Mouse (Mus musculus): ENCODE data around the gene Cdkn2c. TPM values are rescaled to one million over a fixed set of nuclear protein-coding genes. Genes with fewer than 3 reads are reported as not detected.

The Cdkn2c gene
- polyA plus RNA-seq, 1 experiment from 2014 or later: 5.5 TPM

GRCm38 (mm10) chr4:109656301-109656700 is 10.7 kb downstream of the Cdkn2c start:
- H3K27ac ChIP-seq (replicated peaks; ENCODE audit: low read depth, low read length): no peak overlapping the region
- no peak for DNase-seq (ENCODE audit: low spot score)
- no peak overlapping the region for H3K4me2 ChIP-seq (ENCODE audit: low read depth, low read length)
- no peaks in the 10 kb centered on the region for H3K36me3 ChIP-seq (replicated peaks; ENCODE audit: control insufficient read depth, insufficient read depth, low read depth, low read length)
- H3K9ac ChIP-seq (replicated peaks; ENCODE audit: low read length): no peak overlapping the region
- peaks cover 31% of the 10 kb centered on the region for H3K27me3 ChIP-seq (ENCODE audit: control insufficient read depth, insufficient read depth, low read length)
- 3% methylated on average over 4 of the region's 4 CpGs for WGBS
- H3K4me3 ChIP-seq (ENCODE audit: low read depth, low read length): no peak overlapping the region
- H3K9me3 ChIP-seq (replicated peaks; ENCODE audit: control insufficient read depth, low read length): no peaks in the 10 kb centered on the region
- no peak for ATAC-seq (replicated peaks; ENCODE audit: insufficient number of reproducible peaks, low FRiP score, low TSS enrichment, low read depth)
- peaks cover 7% of the 10 kb centered on the region for H3K4me1 ChIP-seq (ENCODE audit: control insufficient read depth, insufficient read depth, low read length)

DNA sequence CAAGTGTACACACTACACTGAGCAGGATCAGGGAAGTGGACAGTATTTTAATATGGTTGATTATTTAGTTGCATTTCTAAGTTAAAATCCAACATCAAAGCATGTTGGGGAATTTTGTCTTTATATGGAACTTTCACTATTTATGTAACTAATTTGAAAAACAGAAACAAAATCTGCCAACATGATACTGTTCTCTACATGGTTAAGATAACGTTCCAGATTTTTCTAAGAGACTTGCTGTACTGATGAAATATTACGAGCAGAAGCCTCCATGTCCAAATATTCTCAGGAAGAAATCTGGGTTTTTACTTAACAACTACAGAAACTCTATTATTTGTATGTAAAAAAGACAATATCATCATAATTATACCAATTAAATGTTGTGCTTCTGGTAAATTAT is 11.3 kb downstream of the Cdkn2c start:
- peaks cover 27% of the 10 kb centered on the region for H3K27me3 ChIP-seq (ENCODE audit: control insufficient read depth, insufficient read depth, low read length)
- ATAC-seq (replicated peaks; ENCODE audit: insufficient number of reproducible peaks, low FRiP score, low TSS enrichment, low read depth) (no peak), DNase-seq (ENCODE audit: low spot score) (no peak)
- H3K9me3 ChIP-seq (replicated peaks; ENCODE audit: control insufficient read depth, low read length): no peaks in the 10 kb centered on the region
- no peak overlapping the region for H3K4me2 ChIP-seq (ENCODE audit: low read depth, low read length)
- H3K9ac ChIP-seq (replicated peaks; ENCODE audit: low read length): no peak overlapping the region
- H3K27ac ChIP-seq (replicated peaks; ENCODE audit: low read depth, low read length): no peak overlapping the region
- WGBS: 41% methylated on average over 2 of the region's 2 CpGs
- H3K4me1 ChIP-seq (ENCODE audit: control insufficient read depth, insufficient read depth, low read length): peaks cover 7% of the 10 kb centered on the region
- no peaks in the 10 kb centered on the region for H3K36me3 ChIP-seq (replicated peaks; ENCODE audit: control insufficient read depth, insufficient read depth, low read depth, low read length)
- H3K4me3 ChIP-seq (ENCODE audit: low read depth, low read length): no peak overlapping the region

- ATAC-seq (replicated peaks; ENCODE audit: insufficient number of reproducible peaks, low FRiP score, low TSS enrichment, low read depth) (no peak), DNase-seq (ENCODE audit: low spot score) (no peak)
- H3K27me3 ChIP-seq (ENCODE audit: control insufficient read depth, insufficient read depth, low read length): peaks cover 24% of the 10 kb centered on the region
- WGBS: 44% methylated on average over 2 of the region's 2 CpGs
- no peaks in the 10 kb centered on the region for H3K36me3 ChIP-seq (replicated peaks; ENCODE audit: control insufficient read depth, insufficient read depth, low read depth, low read length)
- H3K4me3 ChIP-seq (ENCODE audit: low read depth, low read length): no peak overlapping the region
- H3K4me1 ChIP-seq (ENCODE audit: control insufficient read depth, insufficient read depth, low read length): peaks cover 7% of the 10 kb centered on the region
- H3K9me3 ChIP-seq (replicated peaks; ENCODE audit: control insufficient read depth, low read length): no peaks in the 10 kb centered on the region
- no peak overlapping the region for H3K9ac ChIP-seq (replicated peaks; ENCODE audit: low read length)
- H3K27ac ChIP-seq (replicated peaks; ENCODE audit: low read depth, low read length): no peak overlapping the region
- no peak overlapping the region for H3K4me2 ChIP-seq (ENCODE audit: low read depth, low read length)
These were observed 12.3 kb downstream of the Cdkn2c start for GRCm38 (mm10) chr4:109654701-109655100.

DNA sequence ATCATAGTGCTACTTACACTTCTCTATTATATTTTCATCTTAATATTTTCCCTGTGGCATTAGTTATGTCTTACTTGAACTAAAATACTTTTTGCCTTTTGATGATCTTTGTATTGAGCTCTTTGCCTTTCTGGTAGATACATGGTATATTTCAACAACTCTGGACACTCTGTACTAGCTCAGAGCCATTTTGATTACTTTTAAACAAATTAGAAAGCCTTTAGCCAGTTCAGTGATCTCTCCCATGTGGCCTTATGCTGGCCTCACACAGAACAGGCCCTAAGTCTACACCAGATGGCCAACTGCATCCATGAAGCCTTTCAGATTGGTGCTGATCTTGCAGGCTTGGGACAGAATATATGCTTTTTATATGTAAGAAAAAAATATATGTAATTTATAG is 13.7 kb downstream of the Cdkn2c start:
- Histone ChIP-seq H3K9ac (replicated peaks; ENCODE audit: low read length) (no peak overlapping the region), H3K4me3 (ENCODE audit: low read depth, low read length) (no peak overlapping the region), H3K4me2 (ENCODE audit: low read depth, low read length) (no peak overlapping the region), H3K27me3 (ENCODE audit: control insufficient read depth, insufficient read depth, low read length) (peaks cover 17% of the 10 kb centered on the region), H3K36me3 (replicated peaks; ENCODE audit: control insufficient read depth, insufficient read depth, low read depth, low read length) (no peaks in the 10 kb centered on the region), H3K9me3 (replicated peaks; ENCODE audit: control insufficient read depth, low read length) (no peaks in the 10 kb centered on the region), H3K27ac (replicated peaks; ENCODE audit: low read depth, low read length) (no peak overlapping the region), H3K4me1 (ENCODE audit: control insufficient read depth, insufficient read depth, low read length) (peaks cover 7% of the 10 kb centered on the region)
- DNase-seq (ENCODE audit: low spot score): no peak
- ATAC-seq (replicated peaks; ENCODE audit: insufficient number of reproducible peaks, low FRiP score, low TSS enrichment, low read depth): no peak

DNA sequence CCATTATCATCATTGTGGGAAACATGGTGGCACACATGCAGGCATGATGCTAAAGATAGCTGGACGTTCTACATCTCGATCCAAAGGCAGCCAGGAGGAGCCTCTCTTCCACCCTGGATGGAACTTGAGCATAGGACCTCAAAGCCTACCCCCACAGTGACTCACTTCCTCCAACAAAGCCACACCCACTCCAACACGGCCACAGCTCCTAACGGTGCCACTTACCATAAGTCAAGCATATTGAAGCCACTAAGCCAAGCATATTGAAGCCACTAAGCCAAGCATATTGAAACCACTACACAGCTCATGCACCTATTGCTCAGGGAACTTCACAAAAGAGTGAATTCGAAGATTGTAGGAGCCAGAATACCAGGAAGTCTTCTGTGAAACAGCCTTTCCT is 17.7 kb downstream of the Cdkn2c start:
- DNase-seq (ENCODE audit: low spot score) (no peak), ATAC-seq (replicated peaks; ENCODE audit: insufficient number of reproducible peaks, low FRiP score, low TSS enrichment, low read depth) (no peak)
- Histone ChIP-seq H3K9me3 (replicated peaks; ENCODE audit: control insufficient read depth, low read length) (no peaks in the 10 kb centered on the region), H3K9ac (replicated peaks; ENCODE audit: low read length) (no peak overlapping the region), H3K27me3 (ENCODE audit: control insufficient read depth, insufficient read depth, low read length) (no peaks in the 10 kb centered on the region), H3K4me2 (ENCODE audit: low read depth, low read length) (no peak overlapping the region), H3K4me1 (ENCODE audit: control insufficient read depth, insufficient read depth, low read length) (no peaks in the 10 kb centered on the region), H3K36me3 (replicated peaks; ENCODE audit: control insufficient read depth, insufficient read depth, low read depth, low read length) (no peaks in the 10 kb centered on the region), H3K27ac (replicated peaks; ENCODE audit: low read depth, low read length) (no peak overlapping the region), H3K4me3 (ENCODE audit: low read depth, low read length) (no peak overlapping the region)
- WGBS: 87% methylated on average over 5 of the region's 5 CpGs

- H3K4me3 ChIP-seq (ENCODE audit: low read depth, low read length): no peak overlapping the region
- DNase-seq (ENCODE audit: low spot score) (no peak), ATAC-seq (replicated peaks; ENCODE audit: insufficient number of reproducible peaks, low FRiP score, low TSS enrichment, low read depth) (no peak)
- H3K27me3 ChIP-seq (ENCODE audit: control insufficient read depth, insufficient read depth, low read length): no peaks in the 10 kb centered on the region
- no peaks in the 10 kb centered on the region for H3K36me3 ChIP-seq (replicated peaks; ENCODE audit: control insufficient read depth, insufficient read depth, low read depth, low read length)
- no peaks in the 10 kb centered on the region for H3K9me3 ChIP-seq (replicated peaks; ENCODE audit: control insufficient read depth, low read length)
- H3K4me1 ChIP-seq (ENCODE audit: control insufficient read depth, insufficient read depth, low read length): no peaks in the 10 kb centered on the region
- H3K27ac ChIP-seq (replicated peaks; ENCODE audit: low read depth, low read length): no peak overlapping the region
- WGBS: 33% methylated on average over 4 of the region's 4 CpGs
- H3K9ac ChIP-seq (replicated peaks; ENCODE audit: low read length): no peak overlapping the region
- H3K4me2 ChIP-seq (ENCODE audit: low read depth, low read length): no peak overlapping the region
These were observed 19.7 kb downstream of the Cdkn2c start for GRCm38 (mm10) chr4:109647281-109647680.

DNA sequence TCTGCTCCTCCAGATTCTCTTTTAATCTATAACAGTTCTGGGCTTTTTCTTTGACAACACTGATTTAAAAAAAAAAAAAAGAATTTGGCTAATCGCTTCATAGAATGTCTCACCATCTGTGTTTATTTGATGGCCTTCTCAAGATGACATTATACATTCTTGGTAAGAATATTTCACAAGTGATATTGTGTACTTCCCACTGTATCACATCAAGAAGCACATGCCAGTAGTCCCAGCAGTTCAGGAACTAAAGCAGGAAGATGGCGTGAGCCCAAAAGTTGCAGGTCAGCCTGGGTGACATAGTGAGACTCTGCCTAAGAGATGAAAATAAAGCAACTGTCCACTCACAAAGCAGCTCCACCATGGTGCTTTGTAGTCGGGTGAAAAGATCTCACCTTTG is 25.5 kb downstream of the Cdkn2c start:
- Histone ChIP-seq H3K4me2 (ENCODE audit: low read depth, low read length) (no peak overlapping the region), H3K36me3 (replicated peaks; ENCODE audit: control insufficient read depth, insufficient read depth, low read depth, low read length) (no peaks in the 10 kb centered on the region), H3K27me3 (ENCODE audit: control insufficient read depth, insufficient read depth, low read length) (no peaks in the 10 kb centered on the region), H3K27ac (replicated peaks; ENCODE audit: low read depth, low read length) (no peak overlapping the region), H3K4me1 (ENCODE audit: control insufficient read depth, insufficient read depth, low read length) (no peaks in the 10 kb centered on the region), H3K9ac (replicated peaks; ENCODE audit: low read length) (no peak overlapping the region), H3K9me3 (replicated peaks; ENCODE audit: control insufficient read depth, low read length) (no peaks in the 10 kb centered on the region), H3K4me3 (ENCODE audit: low read depth, low read length) (no peak overlapping the region)
- DNase-seq (ENCODE audit: low spot score): no peak
- WGBS: 82% methylated on average over 3 of the region's 3 CpGs
- ATAC-seq (replicated peaks; ENCODE audit: insufficient number of reproducible peaks, low FRiP score, low TSS enrichment, low read depth): no peak

DNA sequence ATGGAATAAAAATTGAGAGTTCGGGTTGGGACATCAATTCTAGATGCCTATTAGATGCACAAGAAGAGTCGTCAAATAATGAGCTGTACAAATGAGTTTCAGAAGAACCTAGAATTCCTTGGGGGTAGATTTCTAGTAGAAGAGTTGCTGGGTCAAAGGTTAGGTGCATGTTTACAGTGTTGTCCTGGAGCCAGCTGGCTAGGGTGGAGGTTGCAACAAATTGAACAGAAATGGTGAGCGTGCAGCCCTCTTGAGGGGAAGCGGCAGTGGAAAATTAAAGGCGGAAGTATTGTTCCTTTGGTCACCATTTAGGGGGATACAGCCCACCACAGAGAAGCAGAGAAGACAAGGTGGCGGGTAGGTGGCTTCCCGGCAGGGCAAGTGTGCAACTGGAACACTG is 26.8 kb downstream of the Cdkn2c start:
- no peak for ATAC-seq (replicated peaks; ENCODE audit: insufficient number of reproducible peaks, low FRiP score, low TSS enrichment, low read depth)
- 82% methylated on average over 7 of the region's 7 CpGs for WGBS
- DNase-seq (ENCODE audit: low spot score): no peak

More for the DNA sequence above, 26.8 kb downstream of the Cdkn2c start:
- H3K4me3 ChIP-seq (ENCODE audit: low read depth, low read length): no peak overlapping the region
- no peak overlapping the region for H3K27ac ChIP-seq (replicated peaks; ENCODE audit: low read depth, low read length)
- H3K36me3 ChIP-seq (replicated peaks; ENCODE audit: control insufficient read depth, insufficient read depth, low read depth, low read length): no peaks in the 10 kb centered on the region
- H3K4me1 ChIP-seq (ENCODE audit: control insufficient read depth, insufficient read depth, low read length): no peaks in the 10 kb centered on the region
- H3K9ac ChIP-seq (replicated peaks; ENCODE audit: low read length): no peak overlapping the region
- no peak overlapping the region for H3K4me2 ChIP-seq (ENCODE audit: low read depth, low read length)
- H3K27me3 ChIP-seq (ENCODE audit: control insufficient read depth, insufficient read depth, low read length): no peaks in the 10 kb centered on the region
- no peaks in the 10 kb centered on the region for H3K9me3 ChIP-seq (replicated peaks; ENCODE audit: control insufficient read depth, low read length)
